Mouse (Mus musculus): Measurements from ENCODE around the gene Tmem178b.

The Tmem178b gene

DNA sequence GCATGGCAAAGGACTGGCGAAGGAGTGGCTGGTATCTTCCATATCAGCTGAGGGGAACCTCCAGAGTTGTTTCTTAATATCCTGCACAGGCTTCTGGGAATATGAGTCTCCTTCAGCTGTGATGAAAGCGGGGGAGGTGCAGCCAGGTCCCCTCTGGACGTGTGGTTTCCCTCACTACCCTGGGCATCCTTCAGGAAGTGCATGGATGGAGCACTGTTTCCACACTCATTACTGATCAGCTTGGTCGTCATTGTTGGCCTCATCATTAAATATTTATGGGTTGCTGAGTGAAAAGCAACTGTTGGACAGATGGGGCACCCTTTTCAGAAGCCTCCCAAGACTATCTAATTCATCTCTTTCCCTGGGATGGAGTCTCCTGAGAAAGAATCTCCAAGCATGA is 146.3 kb downstream of the Tmem178b start:
- no peak for DNase-seq

DNA sequence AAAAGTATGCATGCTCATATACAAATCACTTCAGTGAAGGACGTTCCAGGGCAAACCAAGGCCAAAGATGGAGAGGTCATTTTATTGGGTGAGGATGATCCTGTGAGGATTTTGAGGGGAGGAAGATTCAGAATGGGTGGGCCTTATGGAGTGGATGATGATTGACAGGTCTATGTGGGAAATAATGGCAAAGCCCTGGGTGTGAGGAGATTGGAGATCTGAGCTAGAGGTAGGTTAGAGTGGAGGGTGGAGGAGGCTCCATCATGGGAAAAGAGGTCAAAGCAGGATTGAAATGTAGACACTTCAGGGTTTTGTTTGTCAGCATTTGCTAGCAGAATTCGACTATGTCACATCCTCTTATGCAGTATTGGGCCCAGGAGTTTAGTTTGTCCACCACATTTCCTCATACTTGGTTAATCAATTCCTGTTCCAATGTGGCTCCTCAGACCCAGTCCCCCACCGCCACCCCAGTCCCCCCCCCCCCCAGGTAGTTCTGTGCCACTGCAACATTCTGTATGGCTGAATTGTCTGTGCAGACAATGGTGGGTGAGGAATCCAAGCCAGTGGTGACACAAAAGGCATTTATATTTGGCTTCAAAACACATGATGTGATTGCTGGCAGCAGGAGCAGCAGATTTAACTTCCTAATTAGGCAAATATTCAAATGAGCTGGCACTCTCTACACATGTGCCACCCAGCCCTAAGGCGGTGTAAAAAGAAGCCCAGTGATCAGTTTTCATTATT is 150.7 kb downstream of the Tmem178b start:
- DNase-seq = no peak

DNA sequence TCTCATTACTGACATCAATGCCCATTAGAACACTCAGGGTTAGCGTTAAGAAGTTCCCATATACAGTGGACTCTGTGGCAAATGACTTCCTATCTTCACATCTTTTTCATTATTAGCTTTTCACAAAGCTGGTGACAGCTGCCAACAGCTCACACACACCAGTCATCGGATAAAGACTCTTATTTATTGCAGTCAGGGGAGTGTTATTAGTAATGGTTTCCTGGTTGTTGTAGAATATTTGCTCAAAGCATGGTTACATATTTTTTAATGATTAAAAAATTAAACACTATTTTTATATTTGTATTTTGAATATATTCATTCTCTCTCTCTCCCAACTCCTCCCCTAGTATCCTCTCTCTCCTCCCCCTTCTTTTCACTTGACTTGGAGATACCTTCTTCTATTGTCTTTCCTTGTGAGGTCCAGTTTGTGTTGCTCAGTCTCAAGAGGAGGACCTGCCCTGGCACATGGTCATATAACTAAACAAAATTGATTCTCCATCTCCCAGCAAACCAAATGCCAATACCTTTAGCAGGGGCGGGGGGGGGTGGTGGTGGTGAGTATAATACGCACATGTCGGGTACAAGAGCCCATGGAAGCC is 151.4 kb downstream of the Tmem178b start:
- DNase-seq = no peak

DNA sequence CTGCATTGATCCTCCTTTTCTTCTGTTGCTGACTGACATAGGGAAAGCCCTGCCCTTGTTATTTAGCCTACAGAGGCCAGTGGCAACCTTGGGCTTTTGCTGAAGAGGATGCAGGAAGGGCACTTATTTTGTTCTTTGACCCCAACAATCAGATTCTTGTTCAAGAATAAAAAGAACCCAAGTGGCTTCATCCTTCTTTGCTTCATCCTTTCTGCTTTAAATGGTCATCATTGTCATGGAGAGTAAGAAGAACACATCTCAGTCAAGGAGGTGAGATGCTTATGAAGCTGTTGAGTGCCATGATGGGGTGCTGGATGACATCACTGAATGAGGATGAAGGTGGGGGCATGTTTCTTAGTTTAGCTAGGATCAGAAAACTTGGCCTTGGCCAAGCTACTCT is 159.8 kb downstream of the Tmem178b start:
- DNase-seq = no peak

- no peak for DNase-seq
Observed at GRCm38 (mm10) chr6:40033935-40034334, 160.9 kb downstream of the Tmem178b start.

GRCm38 (mm10) chr6:40048969-40049908 is 176.2 kb downstream of the Tmem178b start:
- no peak for DNase-seq

DNA sequence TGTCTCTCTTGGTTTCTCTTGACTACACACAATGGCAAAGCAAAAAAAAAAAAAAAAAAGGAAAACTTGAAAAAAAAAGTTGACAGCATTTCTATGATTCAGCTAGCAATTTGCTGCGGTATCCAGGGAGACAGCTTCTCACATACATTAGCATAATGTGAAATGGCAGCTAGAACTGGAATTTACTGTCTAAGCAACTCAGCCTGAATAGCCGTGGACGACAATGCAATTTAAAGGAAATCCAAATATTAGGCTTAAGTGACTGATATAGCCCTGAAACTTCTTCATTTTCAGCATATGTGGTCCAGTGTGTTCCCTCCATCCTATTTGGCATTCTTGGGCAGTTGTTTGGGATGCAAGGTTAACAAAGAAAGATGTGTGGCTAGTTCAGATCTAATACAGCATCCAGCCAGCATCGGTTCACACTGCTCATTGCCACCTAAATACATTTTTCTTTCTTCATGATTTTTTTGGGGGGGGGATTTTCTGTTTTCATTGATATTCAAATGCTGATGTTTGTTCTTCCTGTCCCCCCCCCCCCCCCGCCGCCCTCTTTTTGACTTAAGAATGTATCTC is 176.9 kb downstream of the Tmem178b start:
- DNase-seq = no peak

DNA sequence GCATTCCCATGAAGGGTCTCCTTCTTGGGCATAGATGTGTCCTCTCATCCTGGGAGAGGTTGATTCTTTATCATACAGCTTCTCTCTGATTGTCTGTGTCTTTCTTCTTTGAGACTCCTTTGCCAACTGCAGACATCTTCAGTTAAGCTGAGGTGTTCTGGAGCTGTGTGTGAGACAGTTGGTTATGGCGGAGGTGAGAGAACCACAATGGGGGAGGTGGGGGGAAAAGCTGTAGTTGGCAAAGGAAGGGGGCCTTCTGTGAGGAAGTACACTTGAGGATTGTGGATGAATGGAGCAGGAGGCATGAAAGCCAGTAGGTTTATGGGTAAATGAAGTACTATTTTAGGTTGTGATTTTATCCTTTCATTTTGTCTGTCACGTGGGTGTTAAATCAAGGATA is 178.6 kb downstream of the Tmem178b start:
- no peak for DNase-seq

DNA sequence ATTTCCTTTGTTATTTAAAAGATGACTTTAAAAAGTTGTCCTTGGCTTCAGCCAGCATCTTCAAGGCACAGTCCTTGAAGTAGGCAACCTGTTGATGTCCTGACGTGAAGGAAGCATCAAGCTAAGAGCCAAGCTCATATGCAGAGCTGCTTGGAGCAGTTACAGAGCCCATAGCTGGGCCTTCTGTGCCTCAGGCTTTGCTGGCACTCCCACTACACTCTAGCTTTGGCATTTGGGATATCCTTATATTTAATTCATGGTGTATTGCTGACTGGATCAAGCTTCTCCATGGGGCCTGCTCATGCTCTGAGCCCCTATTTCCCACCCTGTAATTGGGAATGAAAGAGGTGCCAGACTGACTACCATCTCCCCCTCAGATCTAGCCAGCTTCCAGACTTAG is 179.5 kb downstream of the Tmem178b start:
- no peak for DNase-seq

- DNase-seq = no peak
Observed at GRCm38 (mm10) chr6:40059466-40059865, 186.4 kb downstream of the Tmem178b start.

DNA sequence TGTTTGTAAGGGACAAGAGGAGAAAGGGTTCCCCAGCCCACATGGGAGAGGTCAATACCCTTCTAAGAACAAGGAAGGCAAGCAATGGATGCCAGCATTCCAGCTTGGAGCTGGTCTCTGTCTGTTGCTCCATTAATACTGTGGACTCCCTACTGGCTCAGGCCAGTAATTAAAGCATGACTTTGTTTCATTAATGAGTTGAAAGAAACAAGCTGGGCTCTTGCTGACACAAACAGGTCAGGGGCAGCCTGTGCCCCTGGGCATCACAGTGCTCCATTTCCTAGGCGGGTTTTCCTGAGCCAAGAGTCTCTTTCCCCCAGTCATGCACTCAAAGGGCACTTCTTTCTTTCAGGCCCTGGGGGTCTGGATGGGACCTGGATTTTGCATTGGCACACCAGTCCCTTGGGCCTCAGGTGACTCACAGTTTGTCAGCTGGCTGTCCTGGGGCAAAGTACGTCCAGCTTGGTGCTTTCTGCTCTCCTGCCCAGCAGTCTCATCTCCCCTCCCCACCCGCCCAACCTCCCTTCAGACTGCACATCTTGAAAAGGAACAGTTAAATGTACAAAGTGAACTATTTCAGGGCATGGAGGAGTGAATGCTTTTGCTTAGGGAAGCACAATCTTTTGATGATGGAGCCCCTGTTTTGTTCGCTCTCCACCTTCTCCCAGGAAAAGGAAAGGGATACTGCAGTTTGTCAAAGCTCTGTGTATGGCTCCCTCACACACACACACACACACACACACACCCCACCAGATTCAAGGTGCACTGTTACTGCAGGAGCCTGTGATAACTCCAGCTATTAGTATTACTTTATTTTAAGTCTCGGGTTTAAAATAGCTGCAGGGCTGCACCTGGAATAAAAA is 188.5 kb downstream of the Tmem178b start:
- DNase-seq = no peak

DNA sequence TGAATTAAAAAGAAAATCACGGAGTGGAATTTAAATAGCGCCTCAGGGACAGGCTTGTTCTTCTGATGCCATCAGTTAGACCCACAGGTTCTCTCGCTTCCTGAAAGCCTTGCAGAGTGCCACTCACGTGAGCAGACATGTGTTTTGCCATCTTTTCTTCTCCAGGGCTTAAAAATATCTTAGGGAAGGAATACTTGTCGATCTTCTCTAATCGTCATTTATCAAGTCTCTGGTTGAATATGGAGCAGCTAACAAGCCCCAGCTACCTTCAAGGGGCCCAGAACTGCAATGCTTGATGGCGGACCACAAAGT is 189.1 kb downstream of the Tmem178b start:
- DNase-seq = no peak

- no peak for DNase-seq
Observed at GRCm38 (mm10) chr6:40063438-40063837, 190.4 kb downstream of the Tmem178b start.

GRCm38 (mm10) chr6:40063899-40064298 is 190.8 kb downstream of the Tmem178b start:
- no peak for DNase-seq

DNA sequence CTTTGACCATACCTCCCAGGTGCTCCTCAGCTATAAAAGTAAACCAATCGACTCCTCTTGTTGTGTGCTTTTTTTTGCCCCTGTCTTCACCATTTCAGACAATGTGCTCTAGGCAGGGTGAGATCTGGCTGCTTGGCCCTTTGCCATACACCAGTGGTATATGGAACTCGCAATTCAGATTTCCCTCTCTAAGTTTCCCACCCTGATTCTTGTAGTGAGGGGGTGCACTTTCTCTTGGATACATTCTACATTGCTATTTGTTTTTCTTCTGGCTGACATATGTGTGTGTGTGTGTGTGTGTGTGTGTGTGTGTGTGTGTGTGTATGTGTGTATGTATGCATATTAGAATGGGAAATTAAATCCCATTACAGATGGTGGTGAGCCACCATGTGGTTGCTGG is 191.3 kb downstream of the Tmem178b start:
- DNase-seq = no peak

- no peak for DNase-seq
Observed at GRCm38 (mm10) chr6:40068467-40068866, 195.4 kb downstream of the Tmem178b start.

DNA sequence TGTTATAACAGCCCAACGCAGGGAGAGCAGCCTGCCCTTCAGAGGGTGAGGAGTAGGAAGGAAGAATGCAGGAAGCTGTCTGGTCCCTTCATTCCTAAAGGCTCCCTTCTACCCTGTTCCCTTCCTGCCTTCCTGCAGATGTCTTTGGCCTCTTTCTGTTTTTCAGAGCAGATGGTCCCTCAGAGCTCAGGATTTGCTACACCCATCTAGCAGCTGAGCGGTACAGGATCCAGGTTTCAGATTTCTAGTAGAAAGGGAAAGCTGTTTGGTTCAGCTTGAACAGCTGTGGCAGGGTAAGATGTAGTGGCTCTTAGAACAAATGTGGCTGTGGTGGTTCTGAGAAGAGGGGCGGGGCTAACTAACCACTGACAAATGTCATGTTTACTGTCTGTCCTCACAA is 197.9 kb downstream of the Tmem178b start:
- DNase-seq = no peak

DNA sequence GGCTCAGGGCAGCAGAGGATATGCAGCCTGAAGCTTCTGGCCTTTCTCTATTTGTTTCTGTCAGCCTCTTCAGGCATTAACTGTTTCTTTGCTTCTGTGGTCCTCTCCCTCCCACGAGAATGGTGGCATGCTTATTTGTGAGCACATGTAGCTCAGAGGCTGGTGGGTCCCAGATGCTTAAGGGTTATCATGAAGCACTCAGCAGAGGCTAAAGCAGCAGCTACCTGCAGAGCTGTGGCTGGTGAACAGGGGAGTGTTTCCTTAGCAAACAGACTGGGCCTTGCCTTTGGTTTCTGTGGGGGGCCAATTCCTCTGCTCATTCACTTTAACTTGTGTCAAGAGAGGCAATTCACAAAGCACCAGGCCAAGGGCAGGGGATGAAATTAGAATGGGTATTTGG is 203.0 kb downstream of the Tmem178b start:
- no peak for DNase-seq

DNA sequence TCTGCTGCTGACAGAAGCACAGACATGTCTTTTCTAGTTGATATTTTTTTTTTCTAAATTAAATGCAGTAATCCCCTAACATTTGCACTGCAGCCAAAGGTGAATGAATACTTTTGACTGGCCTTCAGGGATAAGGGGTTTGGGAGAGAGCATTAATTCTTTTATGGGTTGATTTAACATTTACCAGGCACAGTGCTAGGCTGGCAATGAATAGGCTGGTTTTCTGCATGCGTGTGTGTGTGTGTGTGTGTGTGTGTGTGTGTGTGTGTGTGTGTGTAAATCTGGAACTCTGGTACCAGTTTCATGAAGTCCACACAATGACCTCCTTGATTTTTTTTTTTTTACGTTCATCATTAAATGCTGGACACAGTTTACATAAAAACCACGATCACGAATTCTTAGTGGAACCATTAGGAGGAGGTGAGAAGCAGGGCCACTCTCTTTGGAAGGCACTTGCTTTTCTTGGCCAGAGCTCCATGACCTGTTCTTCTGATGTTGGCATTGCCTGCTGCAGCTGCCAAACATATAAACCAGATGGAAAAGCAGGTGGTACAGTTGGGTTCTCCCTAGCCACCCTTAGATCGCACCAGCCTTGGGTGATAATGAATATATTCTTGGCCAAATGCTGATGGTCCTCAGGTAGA is 203.7 kb downstream of the Tmem178b start:
- DNase-seq = no peak

GRCm38 (mm10) chr6:40078353-40078752 is 205.3 kb downstream of the Tmem178b start:
- no peak for DNase-seq

DNA sequence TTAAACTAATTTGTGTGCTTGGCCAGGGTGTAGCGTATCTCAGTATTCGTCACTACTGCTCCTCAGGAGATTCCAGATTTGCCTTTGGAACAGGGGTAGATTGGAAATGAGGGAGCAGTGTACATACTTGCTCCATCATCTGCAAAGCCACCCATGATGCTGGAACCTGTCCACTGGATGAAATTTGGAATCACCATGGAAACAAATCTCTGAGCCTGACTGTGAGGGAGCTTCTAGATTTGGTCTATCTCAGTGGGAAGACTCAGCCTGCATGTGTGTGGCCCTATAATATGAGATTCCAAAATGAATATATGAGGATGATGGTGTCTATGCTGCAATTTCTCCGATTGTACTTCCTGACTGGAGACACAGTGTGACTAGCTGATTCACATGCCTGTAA is 210.7 kb downstream of the Tmem178b start:
- DNase-seq = no peak

- no peak for DNase-seq
Observed at GRCm38 (mm10) chr6:40091250-40091651, 218.2 kb downstream of the Tmem178b start.

All from thymus, postnatal 14 days (tissue).